Mouse (Mus musculus): ENCODE measurements around the gene Zfp488.

Gene Zfp488

GRCm38 (mm10) chr14:33946125-33946524 lies 32.4 kb downstream of the Zfp488 start:
- in situ Hi-C loops (cut with MboI, MseI) = no loop called here

GRCm38 (mm10) chr14:33942222-33942621 lies 36.3 kb downstream of the Zfp488 start:
- in situ Hi-C loops (cut with MboI, MseI) = no loop called here

DNA sequence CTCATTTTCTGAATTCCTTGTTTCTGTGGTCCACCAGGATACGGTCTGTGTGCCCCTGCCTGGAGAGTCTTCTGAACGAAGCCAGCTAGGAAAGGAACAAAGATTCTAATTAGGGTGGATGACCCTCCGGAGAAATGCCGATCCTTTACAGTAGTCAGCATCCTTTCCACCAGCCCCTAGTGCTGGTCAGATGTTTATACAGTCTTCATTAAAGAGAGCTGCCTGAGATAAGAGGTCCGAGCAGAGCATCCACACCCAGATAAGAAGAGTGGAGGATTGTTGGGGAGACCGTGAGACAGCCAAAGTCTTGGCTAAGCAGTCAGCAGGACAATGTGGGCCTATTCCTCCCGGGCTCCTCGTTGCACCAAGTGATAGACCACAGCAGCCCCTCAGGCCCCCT lies 37.8 kb downstream of the Zfp488 start, which contains the start of gene Gdf2:
Gdf2 (plus strand) TSS at position 301 of the 400 bp plus-strand sequence.
- in situ Hi-C loops (cut with MboI, MseI) = no loop called here

DNA sequence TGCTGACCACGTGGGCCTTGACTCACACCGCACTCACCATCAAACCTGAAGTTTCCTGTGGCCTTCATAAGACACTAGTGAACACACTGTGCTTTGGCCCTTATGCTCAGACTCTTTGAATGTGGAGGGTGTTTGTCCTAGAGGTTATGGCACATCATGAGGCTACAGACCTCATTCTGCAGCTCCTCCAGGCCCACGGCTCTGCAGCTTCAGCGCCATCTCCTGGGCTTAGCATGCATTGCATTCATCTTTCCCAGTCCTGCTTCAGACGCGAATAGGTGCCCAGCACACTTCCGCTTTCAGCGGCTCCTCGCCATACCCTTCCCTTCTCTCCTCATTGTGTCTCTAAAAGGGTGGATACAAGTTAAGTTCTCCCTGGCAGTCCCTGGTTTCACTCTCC lies 39.4 kb downstream of the Zfp488 start:
- in situ Hi-C loops (cut with MboI, MseI) = loop anchor here (10.0 kb wide), 1 partner anchor 244 kb away; no protein-coding TSS in a partner anchor

DNA sequence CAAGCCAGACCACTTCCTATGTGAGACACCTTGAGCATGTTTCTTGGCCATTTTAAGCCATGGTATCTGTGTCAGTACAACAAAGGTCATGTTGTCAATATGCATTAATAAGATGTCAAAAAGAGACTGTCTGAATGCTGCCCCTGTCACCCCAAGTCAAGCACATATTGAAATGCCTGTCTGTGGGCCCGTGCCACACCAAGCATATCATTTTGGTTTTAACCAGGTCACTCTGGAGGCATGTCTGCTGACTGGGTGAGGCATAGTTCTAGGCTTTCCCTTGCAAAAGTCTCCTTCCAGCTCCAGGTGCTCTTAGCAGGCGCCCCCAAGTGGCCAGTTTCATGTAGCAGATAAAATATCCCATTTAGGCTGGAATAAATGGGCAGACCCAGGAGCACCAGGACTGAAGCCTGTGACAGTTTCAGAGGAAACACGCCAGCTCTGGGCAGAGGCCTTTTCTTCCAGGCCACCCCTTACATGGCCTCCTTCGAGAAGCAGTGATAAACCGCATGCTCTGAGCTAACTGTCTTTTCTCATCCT lies 44.7 kb downstream of the Zfp488 start:
- in situ Hi-C loops (cut with MboI, MseI) = loop anchor here (10.0 kb wide), 1 partner anchor 239 kb away; no protein-coding TSS in a partner anchor

GRCm38 (mm10) chr14:33932935-33933703 lies 45.4 kb downstream of the Zfp488 start:
- in situ Hi-C loops (cut with MboI, MseI) = loop anchor here (10.0 kb wide), 1 partner anchor 238 kb away; no protein-coding TSS in a partner anchor

- in situ Hi-C loops (cut with MboI, MseI) = loop anchor here (10.0 kb wide), 1 partner anchor 237 kb away; no protein-coding TSS in a partner anchor
These were observed 46.7 kb downstream of the Zfp488 start for GRCm38 (mm10) chr14:33931853-33932252.

- in situ Hi-C loops (cut with MboI, MseI) = no loop called here
These were observed 55.1 kb downstream of the Zfp488 start, which contains the start of gene Gdf10 for GRCm38 (mm10) chr14:33923168-33924070. TSS of gene Gdf10 (plus strand) at chr14:33923587.

GRCm38 (mm10) chr14:33922771-33923167 lies 55.8 kb downstream of the Zfp488 start:
- in situ Hi-C loops (cut with MboI, MseI) = no loop called here

- in situ Hi-C loops (cut with MboI, MseI) = no loop called here
These were observed 57.6 kb downstream of the Zfp488 start for GRCm38 (mm10) chr14:33920727-33921559.
